Mouse (Mus musculus) cerebellum, adult 2 months (tissue): ENCODE measurements around the gene Uvrag. TPM values are rescaled to one million over a fixed set of nuclear protein-coding genes. Genes with fewer than 3 reads are reported as not detected.

Experiments
- DNase-seq, 2 experiments: peaks; one replicate each; pipeline ENCODE4 v3.0.0; 2021
- H3K27ac ChIP-seq: fragments of 200-500 bp; 2 replicates; pipeline ENCODE4 v1.5.1; 2012; ENCODE audit warnings: low read length, control low read depth, inconsistent platforms; ENCODE audit not compliant: insufficient read depth
- H3K27me3 ChIP-seq: fragments of 200-500 bp; 2 replicates; pipeline ENCODE4 v1.6.1; 2012; ENCODE audit warnings: inconsistent platforms, mild to moderate bottlenecking, low read length, moderate library complexity; ENCODE audit not compliant: control insufficient read depth, insufficient read depth
- H3K4me1 ChIP-seq: fragments of 200-500 bp; 2 replicates; pipeline ENCODE4 v1.6.1; 2011; ENCODE audit warnings: low read length; ENCODE audit not compliant: control insufficient read depth, insufficient read depth
- H3K4me3 ChIP-seq: fragments of 200-500 bp; replicated peaks from 2 replicates; pipeline ENCODE3; 2011; ENCODE audit warnings: mild to moderate bottlenecking, low read depth, low read length, control low read depth; ENCODE audit not compliant: insufficient read depth
- CTCF ChIP-seq: fragments of 200-500 bp; IDR thresholded peaks from 2 replicates; pipeline ENCODE4 v1.5.1; 2011; ENCODE audit warnings: low read depth, mild to moderate bottlenecking, control low read depth, low read length, moderate library complexity, borderline replicate concordance; ENCODE audit not compliant: insufficient read depth
- POLR2A ChIP-seq: fragments of 200-500 bp; IDR thresholded peaks from 2 replicates; pipeline ENCODE4 v1.6.1; 2011; ENCODE audit warnings: low read length, control low read depth, borderline replicate concordance; ENCODE audit not compliant: insufficient read depth
- WGBS: fragments of 180-500 bp; shearing (Covaris S2); methylation state at CpG from one replicate; pipeline ENCODE4 v1.1.7; 2018; 5-methylcytosine and 5-hydroxymethylcytosine counted together
- polyA plus RNA-seq: library from polyadenylated mRNA; depleted of rRNA; stranded (reverse); fragments of >200 nt; gene quantifications from 2 replicates; pipeline ENCODE4 v1.2.3, GENCODE M21; 2012

The Uvrag gene
- polyA plus RNA-seq, 1 experiment, result 19.2 TPM

DNA sequence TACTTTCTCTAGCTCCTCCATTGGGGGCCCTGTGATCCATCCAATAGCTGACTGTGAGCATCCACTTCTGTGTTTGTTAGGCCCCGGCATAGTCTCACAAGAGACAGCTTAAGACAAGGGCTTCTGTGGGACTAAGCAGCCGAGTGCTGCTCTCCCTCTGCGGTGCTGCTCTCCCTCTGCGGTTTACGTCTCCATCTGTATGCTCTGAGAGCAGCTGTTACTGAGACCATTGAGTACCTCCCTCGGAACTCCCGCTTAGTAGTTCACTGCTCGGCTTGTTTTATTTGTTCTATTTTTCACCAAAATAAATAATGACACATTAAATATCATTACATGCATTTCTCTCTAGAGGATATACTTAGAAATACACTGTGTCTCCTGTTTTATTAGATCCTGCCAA, 180.7 kb downstream of the Uvrag start:
- Histone ChIP-seq H3K27ac (no peak overlapping the region), H3K27me3 (no peaks in the 10 kb centered on the region), H3K4me1 (no peaks in the 10 kb centered on the region; the same call in none of the 2 replicates), H3K4me3 (no peak overlapping the region)
- 93% methylated on average over 8 of the region's 8 CpGs for WGBS
- no peak for TF ChIP-seq CTCF
- TF ChIP-seq POLR2A, result no peak
- DNase-seq, result no peak

DNA sequence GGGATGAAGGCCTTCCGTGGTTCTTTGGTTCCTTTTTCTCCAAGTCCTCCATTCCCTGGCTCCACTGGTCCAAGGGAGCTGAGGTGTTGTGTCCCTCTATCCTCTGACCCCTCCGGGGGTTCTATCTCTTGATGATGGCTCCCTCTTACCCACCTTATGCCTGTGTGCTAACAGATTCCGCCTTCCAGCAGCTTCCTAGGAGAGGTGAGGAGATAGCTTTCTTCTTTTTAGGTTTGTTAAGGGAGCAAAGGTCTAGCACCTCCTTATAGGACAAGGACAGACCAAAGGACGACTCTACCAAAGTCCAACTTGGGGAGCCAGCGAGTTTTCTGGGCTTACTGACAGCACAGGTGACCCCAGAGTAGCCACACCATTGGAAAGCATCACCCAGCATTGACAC, 181.7 kb downstream of the Uvrag start:
- Histone ChIP-seq H3K27me3 (no peaks in the 10 kb centered on the region), H3K4me3 (no peak overlapping the region), H3K27ac (no peak overlapping the region), H3K4me1 (no peaks in the 10 kb centered on the region; the same call in 1 of the 2 replicates)
- no peak for DNase-seq
- no peak for TF ChIP-seq POLR2A
- no peak for TF ChIP-seq CTCF
- 97% methylated on average over 5 of the region's 5 CpGs for WGBS

DNA sequence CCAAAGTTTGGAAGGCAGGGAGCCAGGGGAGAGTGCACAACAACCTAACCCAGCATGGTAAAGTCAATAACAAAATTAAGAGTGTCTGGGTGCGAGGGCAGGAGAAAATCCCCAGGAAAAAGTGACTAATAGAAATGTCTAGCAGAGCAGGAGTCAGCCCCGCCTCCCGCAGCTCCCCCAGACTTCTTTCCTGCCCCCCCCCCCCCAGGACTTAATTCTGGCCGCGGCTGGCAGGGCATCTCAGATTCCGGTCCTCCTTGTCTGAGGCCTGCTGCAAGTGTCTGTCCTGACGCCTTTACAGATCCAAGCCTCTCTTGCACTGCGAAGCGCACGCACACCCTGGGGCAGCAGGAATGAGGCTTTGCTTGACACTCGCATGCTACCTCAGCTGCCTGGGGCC, 182.8 kb downstream of the Uvrag start:
- Histone ChIP-seq H3K4me3 (no peak overlapping the region), H3K27ac (no peak overlapping the region), H3K27me3 (no peaks in the 10 kb centered on the region), H3K4me1 (no peaks in the 10 kb centered on the region; the same call in 1 of the 2 replicates)
- no peak for TF ChIP-seq CTCF
- TF ChIP-seq POLR2A, result no peak
- WGBS, result 63% methylated on average over 11 of the region's 11 CpGs
- DNase-seq, result no peak

DNA sequence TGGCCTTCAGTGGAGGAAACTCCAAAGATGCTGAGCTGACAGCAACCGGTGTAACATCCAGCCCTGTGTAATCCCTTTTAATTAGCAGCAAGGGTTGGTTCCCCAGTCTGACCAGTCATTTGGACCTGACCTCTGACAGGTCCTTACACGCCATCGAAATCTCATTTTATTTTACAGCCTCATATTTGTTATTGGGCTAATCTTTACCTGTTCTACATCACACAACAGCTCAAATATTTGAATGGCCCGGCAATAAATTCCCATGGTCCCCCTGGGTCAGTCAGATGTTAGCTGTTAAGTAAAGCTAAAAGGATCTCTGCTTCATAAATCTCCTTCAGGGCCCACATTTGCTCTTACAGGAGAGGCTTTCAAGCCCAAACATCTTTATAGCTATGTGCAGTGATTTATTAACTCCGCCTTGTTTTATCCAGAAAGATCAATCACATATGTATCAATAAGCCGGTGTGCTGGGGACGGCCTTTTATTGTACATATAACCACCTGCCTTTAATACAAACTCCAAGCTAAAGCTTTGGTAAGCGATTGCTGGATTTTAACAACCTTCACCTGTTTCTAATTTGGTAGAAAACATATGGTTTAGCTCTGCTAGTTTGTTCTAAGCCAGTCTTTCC, 183.7 kb downstream of the Uvrag start:
- 93% methylated on average over 8 of the region's 8 CpGs for WGBS
- Histone ChIP-seq H3K27ac (no peak overlapping the region), H3K4me3 (no peak overlapping the region), H3K27me3 (no peaks in the 10 kb centered on the region), H3K4me1 (no peaks in the 10 kb centered on the region; the same call in 1 of the 2 replicates)
- no peak for DNase-seq
- TF ChIP-seq CTCF (no peak), POLR2A (no peak)

DNA sequence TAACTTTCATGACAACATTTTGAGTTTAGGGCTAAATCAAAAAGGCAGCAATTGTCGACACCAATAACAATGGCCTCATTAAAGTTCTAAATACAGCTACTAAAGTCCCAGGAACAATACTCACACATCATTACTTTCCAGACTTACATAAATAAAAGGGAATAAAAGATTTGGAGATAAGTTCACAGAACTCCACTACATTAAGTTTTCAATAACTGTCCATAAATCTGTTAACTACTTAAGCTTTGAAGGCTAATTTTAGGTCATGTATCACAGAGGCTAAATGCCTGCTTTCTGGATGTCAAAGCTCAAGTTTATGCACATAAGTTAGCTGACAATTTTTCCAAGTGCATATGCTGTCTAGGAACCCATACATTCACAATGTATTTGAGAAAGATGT, 184.3 kb downstream of the Uvrag start:
- TF ChIP-seq POLR2A, result no peak
- Histone ChIP-seq H3K27ac (no peak overlapping the region), H3K27me3 (no peaks in the 10 kb centered on the region), H3K4me1 (no peaks in the 10 kb centered on the region; the same call in 1 of the 2 replicates), H3K4me3 (no peak overlapping the region)
- WGBS, result 80% methylated on average over 1 of the region's 1 CpGs
- no peak for DNase-seq

DNA sequence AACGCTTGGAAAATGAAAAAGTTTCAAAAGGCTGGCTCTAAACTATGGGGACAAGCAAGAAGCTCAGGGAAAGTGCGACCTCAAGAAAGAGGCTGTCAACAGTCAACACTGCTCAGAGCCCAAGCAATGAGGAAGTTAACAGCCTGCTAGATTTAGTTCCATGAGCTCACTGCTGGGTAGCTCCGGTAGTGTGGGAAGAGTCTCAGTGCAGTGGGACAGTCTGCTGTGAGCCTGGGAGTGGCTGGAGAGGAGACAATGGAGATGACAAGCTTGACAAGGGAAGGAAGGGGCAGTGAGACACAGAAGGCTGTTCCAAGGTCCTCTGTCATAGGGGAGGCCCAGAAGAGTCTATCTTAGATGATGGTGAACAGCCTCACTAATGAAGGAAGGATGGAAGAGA, 187.3 kb downstream of the Uvrag start:
- TF ChIP-seq CTCF (no peak), POLR2A (no peak)

DNA sequence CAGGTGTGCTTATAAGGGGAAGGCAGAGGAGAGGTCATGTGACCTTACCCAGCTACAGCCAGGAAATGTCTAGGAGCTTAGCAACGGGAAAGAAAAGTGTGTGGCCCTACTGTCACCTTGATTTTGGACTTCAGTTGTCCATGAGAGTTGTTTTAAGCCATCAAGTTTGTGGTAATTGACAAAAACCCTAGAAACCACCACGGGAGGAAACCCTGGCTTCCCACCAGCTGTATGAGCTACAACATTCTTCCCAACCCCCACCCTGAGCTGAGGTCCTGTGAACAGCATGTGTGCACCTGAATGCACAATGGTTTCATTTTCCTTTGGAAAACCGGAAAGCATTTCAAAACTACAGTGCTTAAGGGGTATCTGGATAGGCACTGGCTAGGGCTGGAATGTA, 196.0 kb downstream of the Uvrag start:
- TF ChIP-seq CTCF (no peak), POLR2A (no peak)
- WGBS, result 54% methylated on average over 3 of the region's 3 CpGs

More for the DNA sequence above, 187.3 kb downstream of the Uvrag start:
- Histone ChIP-seq H3K4me3 (no peak overlapping the region), H3K27ac (no peak overlapping the region), H3K4me1 (no peaks in the 10 kb centered on the region; the same call in 1 of the 2 replicates), H3K27me3 (no peaks in the 10 kb centered on the region)
- WGBS, result 69% methylated on average over 3 of the region's 3 CpGs
- DNase-seq, result no peak

DNA sequence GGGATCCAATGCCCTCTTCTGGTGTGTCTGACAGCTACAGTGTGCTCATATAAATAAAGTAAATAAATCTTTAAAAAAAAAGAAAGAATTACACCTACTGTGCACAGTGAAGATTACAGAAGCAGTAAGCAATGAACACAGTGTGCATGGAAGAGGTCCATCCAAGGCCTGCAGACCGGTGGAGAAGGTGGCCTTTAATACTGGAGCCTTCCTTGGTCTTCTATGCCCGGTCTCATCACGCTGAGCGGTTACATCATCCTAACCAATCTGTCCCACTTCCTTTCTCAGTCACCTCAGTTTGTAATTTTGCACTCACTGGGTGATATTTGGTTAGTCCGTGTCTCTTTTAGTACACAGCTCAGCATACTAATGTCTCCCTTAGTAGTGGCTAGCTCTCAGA, 197.3 kb downstream of the Uvrag start:
- TF ChIP-seq CTCF, result no peak
- TF ChIP-seq POLR2A, result no peak
- Histone ChIP-seq H3K4me3 (no peak overlapping the region), H3K4me1 (peaks cover 9% of the 10 kb centered on the region), H3K27ac (no peak overlapping the region; the same call in 1 of the 2 replicates), H3K27me3 (no peaks in the 10 kb centered on the region)
- 17% methylated on average over 5 of the region's 5 CpGs for WGBS
- peak in 1 of 2 experiments; percentile 71 for DNase-seq

More for the DNA sequence above, 196.0 kb downstream of the Uvrag start:
- Histone ChIP-seq H3K4me3 (no peak overlapping the region), H3K27ac (0 out of 2 replicates have a peak overlapping the region, but pooled peaks have one; percentile 43), H3K27me3 (no peaks in the 10 kb centered on the region), H3K4me1 (peaks cover 6% of the 10 kb centered on the region)
- no peak for DNase-seq
